Mouse (Mus musculus) thymus, adult 2 months (tissue): ENCODE data around the gene Ankrd44.

Experiments used
- CTCF ChIP-seq: fragments of 200-500 bp; IDR thresholded peaks from 2 replicates; pipeline ENCODE4 v1.5.1; 2012; ENCODE audit warnings: mild to moderate bottlenecking, control low read depth, low read length, moderate library complexity, borderline replicate concordance; ENCODE audit not compliant: control insufficient read depth, poor library complexity, insufficient read depth; ENCODE audit errors: extremely low read depth
- POLR2A ChIP-seq: fragments of 200-500 bp; IDR thresholded peaks from 2 replicates; pipeline ENCODE4 v1.6.1; 2012; ENCODE audit warnings: mild to moderate bottlenecking, low read length, control low read depth, moderate library complexity; ENCODE audit not compliant: control insufficient read depth, poor library complexity, insufficient read depth; ENCODE audit errors: extremely low read depth

GRCm38 (mm10) chr1:54614963-54615362 is 311.2 kb downstream of the Ankrd44 start:
- TF ChIP-seq CTCF (no peak), POLR2A (no peak)
